Mouse (Mus musculus): ENCODE data around the gene Ccdc174.
A peak's percentile ranks its signal among the peaks of the same experiment; 100 is the strongest.
"Not testable (repeated sequence)": the region's sequence is repeated elsewhere in the genome, so short reads cannot be mapped to it uniquely, and the experiment has no call there.

Gene Ccdc174

GRCm38 (mm10) chr6:91877885-91878651 is at the start of gene Ccdc174:
TSS of gene Ccdc174 (plus strand) at chr6:91878053.
- peak; percentile 99 for DNase-seq (ENCODE audit: low read depth, low spot score)

- no peak for DNase-seq (ENCODE audit: low read depth, low spot score)
Observed at GRCm38 (mm10) chr6:91832863-91833440, 44.9 kb upstream of the Ccdc174 start.

- peak; percentile 71 for DNase-seq (ENCODE audit: low read depth, low spot score)
Observed at GRCm38 (mm10) chr6:91839010-91839871, 38.6 kb upstream of the Ccdc174 start.

GRCm38 (mm10) chr6:91842897-91843627 is 34.8 kb upstream of the Ccdc174 start:
- peak; percentile 56 for DNase-seq (ENCODE audit: low read depth, low spot score)

GRCm38 (mm10) chr6:91843628-91844153 is 34.2 kb upstream of the Ccdc174 start:
- peak; percentile 42 for DNase-seq (ENCODE audit: low read depth, low spot score)

GRCm38 (mm10) chr6:91852550-91852949 is 25.3 kb upstream of the Ccdc174 start:
- DNase-seq (ENCODE audit: low read depth, low spot score), result peak; percentile 82

GRCm38 (mm10) chr6:91858339-91858738 is 19.5 kb upstream of the Ccdc174 start:
- DNase-seq (ENCODE audit: low read depth, low spot score), result no peak

- DNase-seq (ENCODE audit: low read depth, low spot score), result no peak
Observed at GRCm38 (mm10) chr6:91862848-91863247, 15.0 kb upstream of the Ccdc174 start.

- no peak for DNase-seq (ENCODE audit: low read depth, low spot score)
Observed at GRCm38 (mm10) chr6:91864595-91864994, 13.3 kb upstream of the Ccdc174 start.

GRCm38 (mm10) chr6:91865601-91866000 is 12.3 kb upstream of the Ccdc174 start:
- DNase-seq (ENCODE audit: low read depth, low spot score), result no peak

- DNase-seq (ENCODE audit: low read depth, low spot score), result no peak
Observed at GRCm38 (mm10) chr6:91868091-91868490, 9.8 kb upstream of the Ccdc174 start.

GRCm38 (mm10) chr6:91872781-91873180 is 5.1 kb upstream of the Ccdc174 start:
- DNase-seq (ENCODE audit: low read depth, low spot score), result no peak

- no peak for DNase-seq (ENCODE audit: low read depth, low spot score)
Observed at GRCm38 (mm10) chr6:91883859-91884258, 6.0 kb downstream of the Ccdc174 start.

GRCm38 (mm10) chr6:91889255-91889906 is 11.5 kb downstream of the Ccdc174 start:
- DNase-seq (ENCODE audit: low read depth, low spot score), result no peak

- DNase-seq (ENCODE audit: low read depth, low spot score), result no peak
Observed at GRCm38 (mm10) chr6:91890615-91891014, 12.8 kb downstream of the Ccdc174 start.

GRCm38 (mm10) chr6:91891776-91892175 is 13.9 kb downstream of the Ccdc174 start:
- no peak for DNase-seq (ENCODE audit: low read depth, low spot score)

GRCm38 (mm10) chr6:91896783-91897182 is 18.9 kb downstream of the Ccdc174 start:
- no peak for DNase-seq (ENCODE audit: low read depth, low spot score)

- peak; percentile 69 for DNase-seq (ENCODE audit: low read depth, low spot score)
Observed at GRCm38 (mm10) chr6:91901505-91901904, 23.7 kb downstream of the Ccdc174 start.

GRCm38 (mm10) chr6:91902509-91902908 is 24.7 kb downstream of the Ccdc174 start, which contains the start of gene 4930590J08Rik:
TSS of gene 4930590J08Rik (plus strand) at chr6:91902809.
- not testable (repeated sequence) for DNase-seq (ENCODE audit: low read depth, low spot score)

GRCm38 (mm10) chr6:91914011-91914410 is 36.2 kb downstream of the Ccdc174 start:
- DNase-seq (ENCODE audit: low read depth, low spot score), result peak; percentile 46

GRCm38 (mm10) chr6:91917286-91917685 is 39.4 kb downstream of the Ccdc174 start:
- DNase-seq (ENCODE audit: low read depth, low spot score), result no peak
